Mouse (Mus musculus) MEL (cell line): ENCODE measurements around the gene Krt13. TPM values are rescaled to one million over a fixed set of nuclear protein-coding genes. Genes with fewer than 3 reads are reported as not detected.

Source experiments
- DNase-seq: peaks from one replicate; pipeline ENCODE4 v3.0.0; 2011; ENCODE audit warnings: low read depth, low spot score
- H3K27ac ChIP-seq: 2 replicates; pipeline ENCODE4 v1.5.1; 2012; ENCODE audit warnings: low read depth, mild to moderate bottlenecking, control low read depth, low read length, moderate library complexity; ENCODE audit not compliant: control insufficient read depth
- H3K27me3 ChIP-seq, 2 experiments: fragments of 150-350 bp in 1 of 2; sonication (generic) in 1 of 2; 2 replicates each; pipeline ENCODE4 v1.6.1; 2012; ENCODE audit warnings: low read length in 2 of 2, mild to moderate bottlenecking in 2 of 2, improper control_type of control experiment in 1 of 2, moderate library complexity in 1 of 2; ENCODE audit not compliant: insufficient read depth in 2 of 2, control insufficient read depth in 1 of 2
- H3K36me3 ChIP-seq, 2 experiments: 2 replicates each; pipeline ENCODE4 v1.6.1; 2012 to 2014; ENCODE audit warnings: low read length in 2 of 2, improper control_type of control experiment in 1 of 2, inconsistent platforms in 1 of 2, mild to moderate bottlenecking in 1 of 2; ENCODE audit not compliant: insufficient read depth in 2 of 2, control insufficient read depth in 1 of 2
- H3K4me1 ChIP-seq, 2 experiments: fragments of 150-350 bp in 1 of 2; sonication (generic) in 1 of 2; 2 replicates each; pipeline ENCODE4 v1.6.1; 2012; ENCODE audit warnings: low read length in 2 of 2, improper control_type of control experiment in 1 of 2, mild to moderate bottlenecking in 1 of 2; ENCODE audit not compliant: insufficient read depth in 2 of 2, control insufficient read depth in 1 of 2
- H3K4me3 ChIP-seq, 2 experiments: fragments of 150-350 bp in 1 of 2; sonication (generic) in 1 of 2; 2 replicates each; pipeline ENCODE4 v1.5.1; 2012; ENCODE audit warnings: low read depth in 2 of 2, low read length in 2 of 2, mild to moderate bottlenecking in 2 of 2, moderate library complexity in 2 of 2, control low read depth in 1 of 2, improper control_type of control experiment in 1 of 2; ENCODE audit not compliant: control insufficient read depth in 1 of 2, insufficient read depth in 1 of 2
- H3K79me2 ChIP-seq: 2 replicates; pipeline ENCODE4 v1.6.1; 2012; ENCODE audit warnings: mild to moderate bottlenecking, low read length, moderate library complexity; ENCODE audit not compliant: control insufficient read depth, poor library complexity, insufficient read depth
- H3K9ac ChIP-seq: 2 replicates; pipeline ENCODE4 v1.6.1; 2012; ENCODE audit warnings: low read depth, mild to moderate bottlenecking, control low read depth, low read length, moderate library complexity; ENCODE audit not compliant: control insufficient read depth, poor library complexity, severe bottlenecking
- H3K9me3 ChIP-seq: fragments of 150-350 bp; sonication (generic); replicated peaks from 2 replicates; pipeline ENCODE4 v1.6.1; 2012; ENCODE audit warnings: mild to moderate bottlenecking, low read length, improper control_type of control experiment, moderate library complexity; ENCODE audit not compliant: insufficient read depth
- CHD1 ChIP-seq: IDR thresholded peaks from 2 replicates; pipeline ENCODE4 v1.6.1; 2012; ENCODE audit warnings: low read depth, mild to moderate bottlenecking, inconsistent platforms, low read length, improper control_type of control experiment
- CHD2 ChIP-seq: IDR thresholded peaks from 2 replicates; pipeline ENCODE4 v1.6.1; 2011; ENCODE audit warnings: low read length, improper control_type of control experiment
- CTCF ChIP-seq, 3 experiments: IDR thresholded peaks in 2 of 3; conservative IDR thresholded peaks in 1 of 3; 2 replicates each; pipeline ENCODE4 v1.5.1; 2011 to 2012; ENCODE audit warnings: low read length in 3 of 3, low read depth in 2 of 3, mild to moderate bottlenecking in 2 of 3, improper control_type of control experiment in 1 of 3, inconsistent platforms in 1 of 3, mixed read lengths in 1 of 3, moderate library complexity in 1 of 3; ENCODE audit not compliant: control insufficient read depth in 1 of 3, insufficient read depth in 1 of 3, poor library complexity in 1 of 3, severe bottlenecking in 1 of 3
- E2F4 ChIP-seq: IDR thresholded peaks from 2 replicates; pipeline ENCODE4 v1.6.1; 2011; ENCODE audit warnings: low read depth, low read length, improper control_type of control experiment, borderline replicate concordance
- ELF1 ChIP-seq: IDR thresholded peaks from 2 replicates; pipeline ENCODE4 v1.6.1; 2014; ENCODE audit warnings: low read depth, mild to moderate bottlenecking, inconsistent platforms, low read length, improper control_type of control experiment, moderate library complexity
- ETS1 ChIP-seq: IDR thresholded peaks from 2 replicates; pipeline ENCODE4 v1.6.1; 2012; ENCODE audit warnings: low read depth, mild to moderate bottlenecking, inconsistent platforms, low read length, improper control_type of control experiment, moderate library complexity
- GABPA ChIP-seq: IDR thresholded peaks from 2 replicates; pipeline ENCODE4 v1.6.1; 2012; ENCODE audit warnings: low read depth, mild to moderate bottlenecking, inconsistent platforms, low read length, improper control_type of control experiment, moderate library complexity
- GATA1 ChIP-seq: IDR thresholded peaks from 2 replicates; pipeline ENCODE4 v1.6.1; 2011; ENCODE audit warnings: low read depth, low read length, improper control_type of control experiment
- JUND ChIP-seq: IDR thresholded peaks from 2 replicates; pipeline ENCODE4 v1.6.1; 2011; ENCODE audit warnings: low read depth, mild to moderate bottlenecking, improper control_type of control experiment, low read length
- MAFK ChIP-seq: IDR thresholded peaks from 2 replicates; pipeline ENCODE4 v1.6.1; 2011; ENCODE audit warnings: low read depth, mild to moderate bottlenecking, low read length, improper control_type of control experiment, borderline replicate concordance
- MAZ ChIP-seq: IDR thresholded peaks from 2 replicates; pipeline ENCODE4 v1.6.1; 2012; ENCODE audit warnings: low read depth, mild to moderate bottlenecking, inconsistent platforms, low read length, improper control_type of control experiment
- MEF2A ChIP-seq: IDR thresholded peaks from 2 replicates; pipeline ENCODE4 v1.6.1; 2014; ENCODE audit warnings: low read depth, mild to moderate bottlenecking, inconsistent platforms, low read length, improper control_type of control experiment; ENCODE audit not compliant: poor library complexity, insufficient replicate concordance, severe bottlenecking; ENCODE audit errors: extremely low read depth
- MXI1 ChIP-seq: IDR thresholded peaks from 2 replicates; pipeline ENCODE4 v1.6.1; 2011; ENCODE audit warnings: mild to moderate bottlenecking, low read depth, low read length, improper control_type of control experiment
- NELFE ChIP-seq: IDR thresholded peaks from 2 replicates; pipeline ENCODE4 v1.6.1; 2011; ENCODE audit warnings: low read depth, low read length, improper control_type of control experiment
- NRF1 ChIP-seq: IDR thresholded peaks from 2 replicates; pipeline ENCODE4 v1.6.1; 2014; ENCODE audit warnings: low read depth, mild to moderate bottlenecking, inconsistent platforms, low read length, improper control_type of control experiment, moderate library complexity; ENCODE audit not compliant: poor library complexity, insufficient read depth, severe bottlenecking
- POLR2AphosphoS5 ChIP-seq: IDR thresholded peaks from 2 replicates; pipeline ENCODE4 v1.6.1; 2012; ENCODE audit warnings: low read depth, borderline replicate concordance, mild to moderate bottlenecking, inconsistent platforms, low read length, moderate library complexity, mixed read lengths
- RAD21 ChIP-seq: IDR thresholded peaks from 2 replicates; pipeline ENCODE4 v1.6.1; 2011; ENCODE audit warnings: mild to moderate bottlenecking, low read depth, low read length, improper control_type of control experiment
- RCOR1 ChIP-seq: IDR thresholded peaks from 2 replicates; pipeline ENCODE4 v1.6.1; 2012; ENCODE audit warnings: low read depth, mild to moderate bottlenecking, inconsistent platforms, low read length, improper control_type of control experiment
- SIN3A ChIP-seq: IDR thresholded peaks from 2 replicates; pipeline ENCODE4 v1.6.1; 2012; ENCODE audit warnings: low read length, improper control_type of control experiment, inconsistent platforms
- SMC3 ChIP-seq: IDR thresholded peaks from 2 replicates; pipeline ENCODE4 v1.6.1; 2011; ENCODE audit warnings: low read depth, low read length, improper control_type of control experiment
- TAL1 ChIP-seq: IDR thresholded peaks from 2 replicates; pipeline ENCODE4 v1.6.1; 2012; ENCODE audit warnings: mild to moderate bottlenecking, inconsistent platforms, low read length, moderate library complexity, mixed read lengths
- TBP ChIP-seq: IDR thresholded peaks from 2 replicates; pipeline ENCODE4 v1.8.0; 2011; ENCODE audit warnings: low read depth, low read length, improper control_type of control experiment
- TCF12 ChIP-seq: IDR thresholded peaks from 2 replicates; pipeline ENCODE4 v1.6.1; 2014; ENCODE audit warnings: low read depth, mild to moderate bottlenecking, inconsistent platforms, low read length, improper control_type of control experiment, moderate library complexity
- ZC3H11A ChIP-seq: IDR thresholded peaks from 2 replicates; pipeline ENCODE4 v1.6.1; 2012; ENCODE audit warnings: low read depth, mild to moderate bottlenecking, inconsistent platforms, low read length, improper control_type of control experiment
- ZNF384 ChIP-seq: IDR thresholded peaks from 2 replicates; pipeline ENCODE4 v1.6.1; 2012; ENCODE audit warnings: low read depth, mild to moderate bottlenecking, inconsistent platforms, low read length, improper control_type of control experiment
- polyA plus RNA-seq, 2 experiments: library from polyadenylated mRNA; stranded (reverse) in 1 of 2; unstranded in 1 of 2; fragments of >175 nt in 1 of 2; fragments of >200 nt in 1 of 2; gene quantifications; 2 replicates each; pipeline versions ENCODE4 v1.2.1 to v1.2.4; 2012; ENCODE audit warnings: low replicate concordance in 2 of 2, low read depth in 1 of 2; ENCODE audit not compliant: insufficient read length in 2 of 2, insufficient read depth in 1 of 2, missing spikeins in 1 of 2
- total RNA-seq: library from RNA; depleted of rRNA; stranded (reverse); fragments of 300-350 nt; gene quantifications from 2 replicates; pipeline ENCODE4 v1.2.3, GENCODE M21; 2012

Gene Krt13
- total and polyA plus RNA-seq, 3 experiments = not detected

- H3K27ac ChIP-seq = no peak overlapping the region
- no peaks in the 10 kb centered on the region for H3K36me3 ChIP-seq
- H3K4me1 ChIP-seq = no peaks in the 10 kb centered on the region
- H3K27me3 ChIP-seq = no peaks in the 10 kb centered on the region
- no peaks in the 10 kb centered on the region for H3K9me3 ChIP-seq
- H3K4me3 ChIP-seq = no peak overlapping the region
- TF ChIP-seq SMC3 = no peak
- no peak for TF ChIP-seq ZNF384
- TF ChIP-seq GABPA = no peak
- no peak for TF ChIP-seq CHD1
- TF ChIP-seq E2F4 = no peak
- no peak for TF ChIP-seq MAZ
- TF ChIP-seq CTCF (IDR thresholded peaks at IDR 0.05 in 2 of 3, conservative IDR thresholded peaks at IDR 0.05 in 1 of 3; ENCODE audit: control insufficient read depth in 1 of 3, insufficient read depth in 1 of 3, low read depth in 2 of 3, low read length in 3 of 3, poor library complexity in 1 of 3, severe bottlenecking in 1 of 3) = no peak
- no peak for TF ChIP-seq TCF12
- no peak for TF ChIP-seq ETS1
- no peak for TF ChIP-seq RAD21
- no peak for TF ChIP-seq RCOR1
- no peak for TF ChIP-seq NELFE
- no peak for TF ChIP-seq ZC3H11A
- TF ChIP-seq POLR2AphosphoS5 = no peak
- no peak for TF ChIP-seq MAFK
- TF ChIP-seq TBP = no peak
- TF ChIP-seq TAL1 = no peak
- DNase-seq = no peak
- no peaks in the 10 kb centered on the region for H3K79me2 ChIP-seq
- H3K9ac ChIP-seq = no peak overlapping the region
These were observed 17.4 kb upstream of the Krt13 start for GRCm38 (mm10) chr11:100138809-100139208.

- Histone ChIP-seq H3K27ac (no peak overlapping the region), H3K36me3 (no peaks in the 10 kb centered on the region), H3K4me3 (no peak overlapping the region), H3K79me2 (no peaks in the 10 kb centered on the region), H3K9me3 (no peaks in the 10 kb centered on the region)
- no peak for DNase-seq
- TF ChIP-seq MAZ (no peak), NRF1 (no peak), JUND (no peak), CHD1 (no peak), CHD2 (no peak), MXI1 (no peak), ETS1 (no peak), MEF2A (no peak), RAD21 (no peak), TAL1 (no peak), ZC3H11A (no peak), ELF1 (no peak), SIN3A (no peak), GATA1 (no peak)
- TF ChIP-seq, all 39 proteins: peak for 0
- Histone ChIP-seq H3K4me1 (no peaks in the 10 kb centered on the region), H3K9ac (no peak overlapping the region), H3K27me3 (no peaks in the 10 kb centered on the region)
These were observed 16.3 kb upstream of the Krt13 start for GRCm38 (mm10) chr11:100137693-100138092.
